In the genomic region with DNA sequence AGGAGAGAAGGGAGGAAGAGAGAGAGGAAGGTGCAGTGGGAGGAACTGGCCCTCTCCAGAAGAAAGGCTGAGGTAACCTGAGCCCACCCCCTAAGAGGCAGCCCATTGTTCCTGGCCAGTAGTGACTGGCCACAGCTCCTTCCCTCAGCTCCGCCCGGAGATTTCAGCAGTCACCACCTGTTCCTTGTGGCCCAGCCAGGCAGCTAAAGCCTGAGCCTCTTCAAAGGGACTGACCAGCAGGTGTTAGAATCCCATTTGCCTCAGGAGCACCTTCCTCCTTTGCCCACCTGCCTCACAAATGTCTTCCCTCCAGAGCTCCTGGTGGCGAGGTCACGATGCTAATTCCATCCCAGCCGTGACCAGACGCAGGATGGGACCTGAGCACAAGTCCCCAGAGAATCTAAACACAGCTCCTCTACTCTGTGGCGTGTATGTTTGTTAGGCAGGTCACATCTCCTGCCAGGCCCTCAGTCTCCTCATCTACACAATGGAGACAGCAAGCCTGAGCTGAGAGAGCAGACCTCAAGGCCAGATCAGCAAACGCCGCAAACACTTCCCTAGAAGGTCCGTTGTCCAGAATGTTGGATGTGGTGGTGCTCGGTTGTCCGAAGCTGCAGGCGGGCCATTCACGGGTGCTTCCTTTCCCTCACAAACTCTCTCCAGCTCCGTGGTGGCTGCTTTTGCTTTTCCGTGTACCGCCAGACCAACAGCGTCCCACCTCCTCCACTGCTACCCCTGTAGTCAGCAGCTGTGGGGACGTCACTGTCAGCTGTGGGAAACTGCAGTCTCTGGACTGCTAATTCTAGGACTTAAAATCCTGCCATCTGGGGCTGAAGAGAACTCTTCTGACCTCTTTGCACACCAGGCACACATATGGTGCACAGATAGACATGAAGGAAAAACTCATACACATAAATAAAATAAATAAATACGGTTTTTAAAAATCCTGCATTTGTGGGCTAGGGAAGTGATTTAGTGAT, we compare ENCODE assay signal across 15 mouse cellular contexts.
DNase-seq lines count a peak whose midpoint lies in the region; ATAC-seq and TF ChIP-seq lines count a peak whose summit lies in the region.
"Had no signal": no experiment of that assay in that cellular context is flagged by ENCODE, and none has a peak within 500 bp of the region (broad histone marks: within the 10 kb centered on the region; RNA-seq: fewer than 3 reads in every experiment).

No protein-coding gene starts in this region.

- no peaks in the 10 kb centered on the region for H3K9me3 ChIP-seq in heart, embryonic 14.5 days (ENCODE audit: control insufficient read depth, low read length)
- peaks cover 11% of the 10 kb centered on the region; the same call in 1 of the 2 replicates for H3K9me3 ChIP-seq in E14TG2a.4 (ENCODE audit: low read length)
- H3K9me3 ChIP-seq in embryonic facial prominence, embryonic 15.5 days (replicated peaks) = no peaks in the 10 kb centered on the region
- H3K9me3 ChIP-seq: forebrain, embryonic 13.5 days; liver, embryonic 15.5 days had no signal

- H3K4me2 ChIP-seq in heart, embryonic 14.5 days (ENCODE audit: low read length) = peak overlapping the region; percentile 25; the same call in 1 of the 2 replicates
- H3K4me2 ChIP-seq in embryonic facial prominence, embryonic 15.5 days (replicated peaks) = peak overlapping the region; percentile 36
- H3K4me2 ChIP-seq: forebrain, embryonic 13.5 days; liver, embryonic 15.5 days had no signal

- no peak for ATAC-seq in heart, embryonic 14.5 days (ENCODE audit: insufficient number of reproducible peaks, insufficient read depth, low FRiP score, low read depth)
- ATAC-seq in embryonic facial prominence, embryonic 15.5 days (ENCODE audit: insufficient number of reproducible peaks, low FRiP score, low TSS enrichment, low read depth) = peak; percentile 75
- no peak for ATAC-seq in activated CD4-positive, CD25-positive, alpha-beta regulatory T cell, adult 4 months
- ATAC-seq: forebrain, embryonic 13.5 days; intestine, embryonic 16.5 days; Patski had no signal

- no peak for DNase-seq in heart, postnatal 4 days
- DNase-seq in brain, adult 2 months (ENCODE audit: low read depth, low spot score) = peak; percentile 16
- no peak for DNase-seq in B cell, adult 2 months
- no peak for DNase-seq in adrenal gland, postnatal 4 days (ENCODE audit: low spot score in 2 of 2)
- DNase-seq: adrenal gland, adult 8-10 months; gastrocnemius, postnatal 14 days had no signal

- H3K9ac ChIP-seq in heart, embryonic 14.5 days (ENCODE audit: low read length) = no peak overlapping the region
- no peak overlapping the region for H3K9ac ChIP-seq in embryonic facial prominence, embryonic 15.5 days
- H3K9ac ChIP-seq: forebrain, embryonic 13.5 days; liver, embryonic 15.5 days had no signal

- no peaks in the 10 kb centered on the region for H3K27me3 ChIP-seq in heart, embryonic 14.5 days (ENCODE audit: control insufficient read depth, insufficient read depth, low read length)
- 0 out of 2 replicates have a peak, but pooled peaks cover under 1% of the 10 kb centered on the region for H3K27me3 ChIP-seq in E14TG2a.4 (ENCODE audit: insufficient read depth, low read length)
- H3K27me3 ChIP-seq in embryonic facial prominence, embryonic 15.5 days = no peaks in the 10 kb centered on the region
- H3K27me3 ChIP-seq: forebrain, embryonic 13.5 days; liver, embryonic 15.5 days; Patski had no signal

- H3K36me3 ChIP-seq in heart, embryonic 14.5 days (ENCODE audit: control insufficient read depth, insufficient read depth, low read length) = no peaks in the 10 kb centered on the region
- no peaks in the 10 kb centered on the region for H3K36me3 ChIP-seq in E14TG2a.4 (ENCODE audit: insufficient read depth, low read length)
- no peaks in the 10 kb centered on the region for H3K36me3 ChIP-seq in embryonic facial prominence, embryonic 15.5 days
- H3K36me3 ChIP-seq: liver, embryonic 15.5 days had no signal

- no peak overlapping the region for H3K4me3 ChIP-seq in heart, embryonic 14.5 days (ENCODE audit: control insufficient read depth in 1 of 2, insufficient read depth in 1 of 2, low read depth in 1 of 2, low read length in 2 of 2)
- peak overlapping the region; percentile 58 for H3K4me3 ChIP-seq in E14TG2a.4 (replicated peaks; ENCODE audit: low read length)
- peak overlapping the region; percentile 13; the same call in 1 of the 2 replicates for H3K4me3 ChIP-seq in embryonic facial prominence, embryonic 15.5 days (replicated peaks)
- H3K4me3 ChIP-seq: forebrain, embryonic 13.5 days; left cerebral cortex, adult 2 months; liver, embryonic 15.5 days had no signal

- TF ChIP-seq CTCF in E14TG2a.4 (conservative IDR thresholded peaks at IDR 0.05; ENCODE audit: low read length) = no peak

- peaks cover 13 to 14% of the 10 kb centered on the region in 2 experiments; a peak in 3 of 4 replicates for H3K4me1 ChIP-seq in heart, embryonic 14.5 days (ENCODE audit: control insufficient read depth in 2 of 2, insufficient read depth in 2 of 2, low read length in 2 of 2)
- H3K4me1 ChIP-seq in E14TG2a.4 (replicated peaks; ENCODE audit: low read depth, low read length) = peaks cover 55% of the 10 kb centered on the region
- peaks cover 20% of the 10 kb centered on the region for H3K4me1 ChIP-seq in embryonic facial prominence, embryonic 15.5 days
- H3K4me1 ChIP-seq: liver, embryonic 15.5 days had no signal

- H3K27ac ChIP-seq in heart, embryonic 14.5 days (replicated peaks in 1 of 2; ENCODE audit: control insufficient read depth in 1 of 2, insufficient read depth in 1 of 2, low read depth in 2 of 2, low read length in 2 of 2) = no peak overlapping the region
- 0 out of 2 replicates have a peak overlapping the region, but pooled peaks have one; percentile 39 for H3K27ac ChIP-seq in embryonic facial prominence, embryonic 15.5 days (replicated peaks)
- H3K27ac ChIP-seq: forebrain, embryonic 13.5 days; left cerebral cortex, adult 2 months; liver, embryonic 15.5 days had no signal

- 57% methylated on average over 20 of the region's 20 CpGs for WGBS in heart, embryonic 14.5 days
- whole genome bisulfite sequencing in embryonic facial prominence, embryonic 15.5 days = 36% methylated on average over 20 of the region's 20 CpGs

Comparison
In these comparisons a context has a peak if more than half of its experiments do, and no peak if none do; other contexts are left out.
1. H3K4me3 ChIP-seq: peak in E14TG2a.4 (single experiment) and embryonic facial prominence, embryonic 15.5 days (single experiment); none in heart, embryonic 14.5 days (0 of 2).